Mouse (Mus musculus): ENCODE results near the gene Slc3a2.

DNA sequence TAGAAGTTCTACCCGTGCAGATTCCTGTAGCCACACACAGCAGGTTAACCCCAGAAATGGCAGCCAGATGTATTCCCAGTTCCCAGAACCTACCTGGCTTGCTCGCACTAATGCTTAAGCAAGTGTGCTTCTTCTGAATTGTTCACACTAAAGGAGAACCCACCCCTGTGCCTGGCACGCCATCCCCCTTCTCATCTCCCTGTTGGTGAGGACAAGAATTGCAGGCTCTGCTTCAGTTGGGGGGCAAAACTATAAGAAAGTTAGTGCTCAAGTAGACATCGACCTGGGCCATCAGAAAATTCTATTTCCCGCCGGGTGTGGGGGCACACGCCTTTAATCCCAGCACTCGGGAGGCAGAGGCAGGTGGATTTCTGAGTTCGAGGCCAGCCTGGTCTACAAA, 23.5 kb downstream of the Slc3a2 start:
- TF ChIP-seq CTCF (IDR thresholded peaks at IDR 0.05; ENCODE audit: control insufficient read depth, insufficient read depth, insufficient read length) (no peak), MAX (IDR thresholded peaks at IDR 0.05) (no peak), MYOD1 (IDR thresholded peaks at IDR 0.05; ENCODE audit: control insufficient read depth, insufficient read length, low read depth) (no peak), USF1 (IDR thresholded peaks at IDR 0.05; ENCODE audit: low read depth) (no peak), CEBPB (IDR thresholded peaks at IDR 0.05; ENCODE audit: low read depth) (no peak)
